Mouse (Mus musculus) liver, adult (tissue): ENCODE results near the gene Kctd5.

Experiments
- GATA4 ChIP-seq: IDR thresholded peaks from 2 replicates; pipeline ENCODE4 v1.6.1; 2014; ENCODE audit warnings: mild to moderate bottlenecking, low read length; ENCODE audit not compliant: insufficient replicate concordance

The Kctd5 gene

GRCm38 (mm10) chr17:24049008-24049407, 24.3 kb downstream of the Kctd5 start:
- no peak for TF ChIP-seq GATA4

- TF ChIP-seq GATA4, result no peak
These were observed 25.2 kb downstream of the Kctd5 start for GRCm38 (mm10) chr17:24048053-24048452.

- no peak for TF ChIP-seq GATA4
These were observed 27.3 kb downstream of the Kctd5 start for GRCm38 (mm10) chr17:24046026-24046425.

GRCm38 (mm10) chr17:24045608-24046007, 27.7 kb downstream of the Kctd5 start:
- no peak for TF ChIP-seq GATA4

GRCm38 (mm10) chr17:24044482-24044881, 28.8 kb downstream of the Kctd5 start:
- no peak for TF ChIP-seq GATA4

- TF ChIP-seq GATA4, result no peak
These were observed 35.4 kb downstream of the Kctd5 start, which contains the start of gene Prss27 for GRCm38 (mm10) chr17:24037844-24038243. Gene Prss27 (plus strand): TSS chr17:24038144.

GRCm38 (mm10) chr17:24037360-24037759, 35.9 kb downstream of the Kctd5 start:
- TF ChIP-seq GATA4, result no peak

GRCm38 (mm10) chr17:24036954-24037353, 36.3 kb downstream of the Kctd5 start:
- TF ChIP-seq GATA4, result no peak

GRCm38 (mm10) chr17:24035087-24035486, 38.2 kb downstream of the Kctd5 start:
- no peak for TF ChIP-seq GATA4

GRCm38 (mm10) chr17:24030551-24030950, 42.7 kb downstream of the Kctd5 start:
- no peak for TF ChIP-seq GATA4

- no peak for TF ChIP-seq GATA4
These were observed 43.8 kb downstream of the Kctd5 start for GRCm38 (mm10) chr17:24029477-24029876.

GRCm38 (mm10) chr17:24021375-24022199, 51.7 kb downstream of the Kctd5 start:
- no peak for TF ChIP-seq GATA4

- TF ChIP-seq GATA4, result no peak
These were observed 52.6 kb downstream of the Kctd5 start for GRCm38 (mm10) chr17:24020696-24021095.

- no peak for TF ChIP-seq GATA4
These were observed 57.6 kb downstream of the Kctd5 start for GRCm38 (mm10) chr17:24015727-24016126.

GRCm38 (mm10) chr17:24014433-24014965, 58.8 kb downstream of the Kctd5 start:
- no peak for TF ChIP-seq GATA4

- no peak for TF ChIP-seq GATA4
These were observed 60.4 kb downstream of the Kctd5 start for GRCm38 (mm10) chr17:24012921-24013320.
